Mouse (Mus musculus) brain, embryonic 18.5 days (tissue): ENCODE data around the gene Myo3b.

ENCODE experiments used
- DNase-seq: peaks from one replicate; pipeline ENCODE4 v3.0.0-alpha.2; 2012; ENCODE audit warnings: low read depth, low spot score

Gene Myo3b

GRCm38 (mm10) chr2:70278425-70279277, 239.7 kb downstream of the Myo3b start:
- DNase-seq, result no peak

GRCm38 (mm10) chr2:70284109-70284508, 245.2 kb downstream of the Myo3b start:
- no peak for DNase-seq

DNA sequence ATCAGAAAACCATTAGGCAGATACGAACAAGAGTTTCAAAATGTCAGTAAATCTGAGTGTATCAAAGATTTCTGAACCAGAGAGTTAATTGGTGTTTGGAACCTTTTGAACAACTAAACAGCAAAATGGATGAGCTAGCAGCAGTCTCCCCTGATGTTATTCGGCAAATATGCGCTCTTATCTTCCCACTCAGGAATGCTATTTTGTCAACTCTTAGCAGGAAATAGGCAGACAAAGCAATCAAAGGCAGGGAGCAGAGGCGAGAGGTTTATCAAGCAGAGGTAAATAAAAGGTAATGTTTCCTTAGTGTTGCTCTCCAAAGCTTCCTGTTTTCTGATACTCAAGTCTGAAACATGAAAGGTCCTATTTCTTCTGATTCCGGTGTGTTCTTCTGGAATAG, 252.1 kb downstream of the Myo3b start:
- no peak for DNase-seq

- no peak for DNase-seq
Observed at GRCm38 (mm10) chr2:70292776-70293175, 253.8 kb downstream of the Myo3b start.

DNA sequence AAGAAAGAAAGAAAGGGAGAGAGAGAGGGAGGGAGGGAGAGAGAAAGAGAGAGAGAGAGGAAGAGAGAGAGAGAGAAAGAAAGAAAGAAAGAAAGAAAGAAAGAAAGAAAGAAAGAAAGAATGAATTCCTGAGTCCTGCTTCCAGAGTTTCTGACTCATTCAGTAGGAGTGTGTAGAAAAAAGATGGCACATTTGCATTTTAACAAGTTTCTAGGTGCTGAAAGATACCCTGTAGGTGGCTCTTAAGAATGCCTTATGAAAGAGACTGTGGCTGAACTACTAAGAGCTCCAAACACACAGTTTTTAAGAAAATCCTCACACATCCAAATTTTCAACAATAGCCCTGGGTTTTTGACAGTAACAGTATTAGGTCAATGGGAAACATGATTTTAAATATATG, 264.0 kb downstream of the Myo3b start:
- no peak for DNase-seq

GRCm38 (mm10) chr2:70315125-70315524, 276.2 kb downstream of the Myo3b start:
- no peak for DNase-seq

GRCm38 (mm10) chr2:70315734-70316133, 276.8 kb downstream of the Myo3b start:
- DNase-seq, result no peak

GRCm38 (mm10) chr2:70317850-70318249, 278.9 kb downstream of the Myo3b start:
- DNase-seq, result no peak

DNA sequence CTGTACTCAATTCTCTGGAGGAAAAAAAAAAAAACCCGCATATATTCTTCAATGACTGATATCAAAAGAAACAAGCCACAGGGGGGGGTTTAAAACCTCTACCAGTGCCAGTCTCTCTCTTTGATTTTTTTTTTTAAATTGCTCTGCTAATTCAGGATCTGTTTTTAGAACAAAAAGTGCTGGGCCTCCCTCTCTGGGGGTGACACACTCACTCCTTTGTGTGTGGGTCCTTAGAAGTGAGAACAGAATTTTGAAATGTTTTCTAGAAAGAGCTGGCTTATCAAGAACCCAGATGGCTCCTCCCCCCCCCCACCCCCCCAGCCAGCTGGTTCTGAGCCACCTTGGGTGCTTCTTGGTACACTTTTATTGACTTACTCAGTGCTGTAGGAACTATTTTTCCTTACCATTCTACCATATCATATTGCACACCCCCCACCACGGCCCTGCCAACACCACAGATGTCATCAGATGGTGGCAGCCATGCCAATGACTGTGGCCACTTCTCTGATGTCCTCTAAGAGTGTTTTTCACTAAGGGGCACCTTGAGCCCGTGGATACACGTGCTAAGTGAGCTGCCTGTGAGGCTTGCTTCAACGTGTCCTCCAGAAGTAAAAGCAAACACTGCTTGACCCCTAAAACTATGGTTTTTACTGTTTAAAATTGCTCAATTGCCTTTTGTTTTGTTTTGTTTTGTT, 280.1 kb downstream of the Myo3b start:
- DNase-seq, result no peak

GRCm38 (mm10) chr2:70322767-70323166, 283.8 kb downstream of the Myo3b start:
- no peak for DNase-seq

- DNase-seq, result no peak
Observed at GRCm38 (mm10) chr2:70327602-70328001, 288.7 kb downstream of the Myo3b start.

GRCm38 (mm10) chr2:70332905-70333304, 294.0 kb downstream of the Myo3b start:
- DNase-seq, result no peak

- DNase-seq, result no peak
Observed at GRCm38 (mm10) chr2:70333553-70333952, 294.6 kb downstream of the Myo3b start.

DNA sequence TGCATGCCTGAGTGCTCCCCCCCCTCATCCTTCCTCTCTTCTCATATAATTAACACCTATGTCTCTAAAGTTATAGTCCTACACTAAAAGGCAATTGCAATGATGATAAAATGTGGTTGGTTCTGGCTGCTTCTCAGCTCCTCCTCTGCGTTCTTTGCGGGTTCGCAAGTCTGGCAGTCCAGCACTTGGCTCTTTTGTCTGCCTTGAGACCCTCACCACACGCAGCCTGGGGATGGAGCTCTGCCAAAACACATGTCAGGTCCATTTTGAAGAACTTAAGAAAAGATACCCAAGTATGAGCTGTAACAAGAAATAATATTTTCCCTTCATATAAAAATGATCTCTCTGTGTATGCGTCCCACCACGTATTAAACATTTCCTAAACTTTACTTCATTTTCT, 297.6 kb downstream of the Myo3b start:
- DNase-seq, result no peak

- no peak for DNase-seq
Observed at GRCm38 (mm10) chr2:70337208-70337611, 298.3 kb downstream of the Myo3b start.

GRCm38 (mm10) chr2:70337869-70338268, 298.9 kb downstream of the Myo3b start:
- DNase-seq, result no peak

- DNase-seq, result no peak
Observed at GRCm38 (mm10) chr2:70339061-70339460, 300.1 kb downstream of the Myo3b start.

DNA sequence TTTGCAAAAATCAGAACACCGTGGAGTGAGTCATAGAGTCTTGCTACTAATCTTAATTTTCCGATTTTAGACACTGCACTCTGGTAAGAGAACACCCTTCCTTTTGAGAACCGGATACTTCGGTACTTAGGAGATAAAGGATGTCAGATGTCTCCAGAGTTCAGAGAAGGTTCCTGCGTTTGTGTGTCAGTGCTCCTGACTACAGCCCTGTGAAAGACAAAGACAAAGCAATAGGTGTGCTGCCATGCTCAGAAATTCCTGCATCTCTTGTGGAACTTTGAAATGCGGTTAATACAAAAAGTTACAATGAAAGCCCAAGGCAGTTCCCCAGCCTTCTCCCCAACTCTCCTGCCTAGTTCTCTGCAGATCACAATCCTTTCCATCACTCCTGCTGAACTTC, 300.6 kb downstream of the Myo3b start:
- no peak for DNase-seq

- DNase-seq, result no peak
Observed at GRCm38 (mm10) chr2:70340224-70340623, 301.3 kb downstream of the Myo3b start.

DNA sequence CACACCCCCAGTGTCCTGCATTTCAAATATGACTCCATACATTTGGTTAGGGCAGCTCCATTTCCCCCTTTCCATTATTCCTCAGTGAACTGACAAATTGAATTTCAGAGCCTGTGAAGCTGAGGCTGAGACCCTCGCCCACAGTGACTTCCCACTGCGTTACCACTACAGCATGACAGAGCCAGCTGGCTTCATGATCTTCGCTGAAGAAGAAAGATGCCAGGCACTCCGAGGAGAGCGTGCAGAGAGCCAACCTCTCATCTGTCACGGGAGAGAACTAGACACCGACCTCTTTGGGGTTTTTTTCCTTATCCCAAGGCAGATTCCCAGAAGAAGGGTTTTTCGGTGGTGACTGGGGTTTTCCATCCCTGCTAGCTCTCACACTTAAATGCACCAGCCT, 306.2 kb downstream of the Myo3b start:
- no peak for DNase-seq

DNA sequence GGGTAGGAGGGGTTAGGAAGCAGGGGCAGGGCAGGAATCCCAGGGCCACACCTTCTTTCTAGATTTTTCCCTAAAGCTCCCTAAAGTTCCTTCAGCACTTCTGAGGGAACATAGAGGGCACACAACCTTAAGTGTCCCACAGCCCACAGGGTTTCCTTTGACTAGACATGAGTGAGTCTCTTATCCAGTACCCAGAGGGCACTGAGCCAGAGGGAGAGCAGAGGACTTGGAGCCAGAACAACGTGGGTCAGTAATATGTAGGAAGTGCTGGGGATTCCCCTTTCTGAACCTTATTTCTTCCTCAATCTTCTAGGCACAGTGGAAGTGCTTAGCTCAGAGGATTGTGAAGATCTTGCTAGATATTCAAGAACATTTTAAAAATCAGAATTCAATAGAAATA, 308.6 kb downstream of the Myo3b start:
- DNase-seq, result no peak

GRCm38 (mm10) chr2:70348793-70349553, 310.0 kb downstream of the Myo3b start:
- peak; percentile 16 for DNase-seq
